34 mouse cellular contexts compared by ENCODE assay signal in the genomic region with DNA sequence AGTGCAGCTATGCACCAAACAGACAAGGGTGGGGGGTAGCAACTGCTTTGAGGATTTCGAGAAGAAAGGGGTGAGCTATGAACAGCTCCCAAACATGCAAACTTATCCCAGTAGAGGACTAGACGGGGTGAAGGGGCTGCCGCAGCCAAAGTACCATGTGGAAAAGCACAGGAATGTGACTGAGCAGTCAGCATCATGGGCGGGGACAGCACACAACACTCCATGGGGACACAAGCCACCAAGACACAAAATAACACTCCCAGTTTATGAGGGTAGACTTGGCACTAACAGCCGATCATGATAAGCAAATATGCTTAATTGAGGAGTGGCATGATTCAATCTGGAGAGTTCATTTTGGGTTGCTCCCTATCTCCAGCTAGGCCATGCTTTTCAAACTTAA. TPM values are rescaled to one million over a fixed set of nuclear protein-coding genes. Genes with fewer than 3 reads are reported as not detected.
"Had no signal": no experiment of that assay in that cellular context is flagged by ENCODE, and none has a peak within 500 bp of the region (broad histone marks: within the 10 kb centered on the region; RNA-seq: fewer than 3 reads in every experiment).

No protein-coding gene starts in this region.

- H3K4me1 ChIP-seq: limb, embryonic 10.5 days; limb, embryonic 12.5 days; limb, embryonic 13.5 days; limb, embryonic 15.5 days; midbrain, embryonic 10.5 days; midbrain, embryonic 12.5 days; midbrain, embryonic 15.5 days had no signal

- H3K9me3 ChIP-seq: limb, embryonic 10.5 days; limb, embryonic 12.5 days; limb, embryonic 13.5 days; limb, embryonic 15.5 days; liver, embryonic 12.5 days; liver, embryonic 13.5 days; liver, embryonic 15.5 days; lung, embryonic 15.5 days; megakaryocyte, embryonic 14.5 days; midbrain, embryonic 10.5 days; midbrain, embryonic 12.5 days; midbrain, embryonic 13.5 days; midbrain, embryonic 15.5 days; neural tube, embryonic 12.5 days; neural tube, embryonic 13.5 days had no signal

- DNase-seq: left cerebral cortex, postnatal 4 days; liver; liver, embryonic 13.5 days; liver, postnatal 0 days; lung, adult 2 months; lung, embryonic 14.5 days; lung, postnatal 10 days; lung, postnatal 36 days; lung, postnatal 4 days; midbrain, embryonic 14.5 days had no signal

- H3K36me3 ChIP-seq: limb, embryonic 10.5 days; limb, embryonic 12.5 days; limb, embryonic 13.5 days; limb, embryonic 15.5 days; liver, embryonic 12.5 days; liver, embryonic 13.5 days; liver, embryonic 15.5 days; lung, embryonic 15.5 days; midbrain, embryonic 10.5 days; midbrain, embryonic 12.5 days; midbrain, embryonic 13.5 days; midbrain, embryonic 15.5 days; neural tube, embryonic 12.5 days; neural tube, embryonic 13.5 days had no signal

- H3K9ac ChIP-seq: limb, embryonic 12.5 days; limb, embryonic 13.5 days; limb, embryonic 15.5 days; liver, embryonic 12.5 days; liver, embryonic 13.5 days; liver, embryonic 14.5 days; liver, embryonic 15.5 days; liver, postnatal 0 days; lung, embryonic 14.5 days; lung, embryonic 15.5 days; midbrain, embryonic 12.5 days; midbrain, embryonic 13.5 days; midbrain, embryonic 15.5 days; neural tube, embryonic 12.5 days; neural tube, embryonic 13.5 days had no signal

- ATAC-seq: liver, embryonic 12.5 days; liver, postnatal 0 days; midbrain, embryonic 13.5 days; midbrain, embryonic 15.5 days; midbrain, embryonic 16.5 days had no signal

- H3K4me2 ChIP-seq: limb, embryonic 12.5 days; limb, embryonic 13.5 days; limb, embryonic 15.5 days; liver, embryonic 11.5 days; liver, embryonic 12.5 days; liver, embryonic 13.5 days; liver, embryonic 15.5 days; lung, embryonic 14.5 days; lung, embryonic 15.5 days; midbrain, embryonic 11.5 days; midbrain, embryonic 12.5 days; midbrain, embryonic 13.5 days; midbrain, embryonic 15.5 days; neural tube, embryonic 12.5 days; neural tube, embryonic 13.5 days had no signal

- H3K27ac ChIP-seq: limb, embryonic 10.5 days; limb, embryonic 12.5 days; limb, embryonic 13.5 days; limb, embryonic 15.5 days; liver, embryonic 12.5 days; liver, embryonic 13.5 days; liver, embryonic 14.5 days; liver, embryonic 15.5 days; lung, embryonic 15.5 days; macrophage; midbrain, embryonic 10.5 days; midbrain, embryonic 12.5 days; midbrain, embryonic 13.5 days; midbrain, embryonic 15.5 days; neural tube, embryonic 12.5 days; neural tube, embryonic 13.5 days had no signal

- H3K4me3 ChIP-seq: limb, embryonic 10.5 days; limb, embryonic 12.5 days; limb, embryonic 13.5 days; limb, embryonic 15.5 days; liver, embryonic 12.5 days; liver, embryonic 13.5 days; liver, embryonic 15.5 days; lung, embryonic 15.5 days; megakaryocyte, embryonic 14.5 days; midbrain, embryonic 10.5 days; midbrain, embryonic 12.5 days; midbrain, embryonic 13.5 days; midbrain, embryonic 15.5 days; myocyte; neural tube, embryonic 12.5 days; neural tube, embryonic 13.5 days had no signal

- H3K27me3 ChIP-seq: limb, embryonic 12.5 days; limb, embryonic 13.5 days; limb, embryonic 15.5 days; liver, embryonic 12.5 days; liver, embryonic 13.5 days; liver, embryonic 15.5 days; lung, embryonic 15.5 days; midbrain, embryonic 12.5 days; midbrain, embryonic 13.5 days; midbrain, embryonic 15.5 days; neural tube, embryonic 12.5 days; neural tube, embryonic 13.5 days had no signal

RNA-seq across cellular contexts. Expression of gene Col4a3, which starts 42.8 kb away (rescaled TPM):
- total RNA-seq: megakaryocyte progenitor cell, adult 5-6 weeks; megakaryocyte, adult 5-6 weeks; megakaryocyte-erythroid progenitor cell, adult 5-6 weeks; monocyte, adult 5-6 weeks had no signal
- polyA plus RNA-seq: macrophage had no signal

RNA-seq across cellular contexts. Expression of gene Col4a4, which starts 42.8 kb away (rescaled TPM):
- total RNA-seq: megakaryocyte, adult 5-6 weeks; megakaryocyte-erythroid progenitor cell, adult 5-6 weeks; monocyte, adult 5-6 weeks had no signal
- polyA plus RNA-seq: macrophage had no signal
